Mouse (Mus musculus): ENCODE data around the gene Tmbim1. TPM values are rescaled to one million over a fixed set of nuclear protein-coding genes. Genes with fewer than 3 reads are reported as not detected.
"Not testable (repeated sequence)": the region's sequence is repeated elsewhere in the genome, so short reads cannot be mapped to it uniquely, and the experiment has no call there.

Tmbim1 gene
- total and polyA plus RNA-seq, 3 experiments = 18.7 to 110 (median 19.7) TPM

GRCm38 (mm10) chr1:74286869-74287607 is 18.4 kb downstream of the Tmbim1 start:
- H3K9me3 ChIP-seq (replicated peaks); ATAC-seq (ENCODE audit: extremely low read depth, insufficient number of reproducible peaks, low FRiP score, poor library complexity, severe bottlenecking); DNase-seq (ENCODE audit: low spot score); H3K27me3 ChIP-seq (ENCODE audit: insufficient read depth, low read length); H3K4me3 ChIP-seq (ENCODE audit: low read depth, low read length): not testable (repeated sequence)
- peak; percentile 34; the same call in 1 of the 2 replicates for TF ChIP-seq CTCF (IDR thresholded peaks at IDR 0.05; ENCODE audit: low read depth, low read length)
- Histone ChIP-seq H3K36me3 (replicated peaks) (peaks cover 70% of the 10 kb centered on the region), H3K4me1 (ENCODE audit: insufficient read depth, low read depth, low read length) (peaks cover 57% of the 10 kb centered on the region)

- no peak for ATAC-seq (ENCODE audit: extremely low read depth, insufficient number of reproducible peaks, low FRiP score, poor library complexity, severe bottlenecking)
- H3K36me3 ChIP-seq (replicated peaks) = peaks cover 70% of the 10 kb centered on the region
- peaks cover 66% of the 10 kb centered on the region for H3K4me1 ChIP-seq (ENCODE audit: insufficient read depth, low read depth, low read length)
- H3K9me3 ChIP-seq (replicated peaks) = no peaks in the 10 kb centered on the region
- no peaks in the 10 kb centered on the region for H3K27me3 ChIP-seq (ENCODE audit: insufficient read depth, low read length)
- DNase-seq (ENCODE audit: low spot score) = peak; percentile 21
- H3K4me3 ChIP-seq (ENCODE audit: low read depth, low read length) = peak overlapping the region; percentile 79
- TF ChIP-seq CTCF (IDR thresholded peaks at IDR 0.05; ENCODE audit: low read depth, low read length) = no peak
Measured at GRCm38 (mm10) chr1:74285212-74286010, 20.0 kb downstream of the Tmbim1 start.

- Histone ChIP-seq H3K36me3 (replicated peaks) (peaks cover 70% of the 10 kb centered on the region), H3K4me1 (ENCODE audit: insufficient read depth, low read depth, low read length) (peaks cover 69% of the 10 kb centered on the region), H3K4me3 (ENCODE audit: low read depth, low read length) (peak within 1 kb of the TSS; percentile 79), H3K9me3 (replicated peaks) (no peaks in the 10 kb centered on the region), H3K27me3 (ENCODE audit: insufficient read depth, low read length) (no peaks in the 10 kb centered on the region)
- ATAC-seq (ENCODE audit: extremely low read depth, insufficient number of reproducible peaks, low FRiP score, poor library complexity, severe bottlenecking) (peak; percentile 94), DNase-seq (ENCODE audit: low spot score) (peak; percentile 99)
- TF ChIP-seq GATA1 (IDR thresholded peaks at IDR 0.05; ENCODE audit: borderline replicate concordance, low read length) (no peak), POLR2AphosphoS5 (IDR thresholded peaks at IDR 0.05; ENCODE audit: insufficient replicate concordance, low read depth, low read length) (no peak), TAL1 (conservative IDR thresholded peaks at IDR 0.05; ENCODE audit: low read depth, low read length) (no peak), CTCF (IDR thresholded peaks at IDR 0.05; ENCODE audit: low read depth, low read length) (no peak), GATA2 (IDR thresholded peaks at IDR 0.05; ENCODE audit: borderline replicate concordance, low read depth, low read length) (no peak)
Measured at GRCm38 (mm10) chr1:74284543-74285160, 20.8 kb downstream of the Tmbim1 start, which contains the start of the genes Aamp and Pnkd. Gene Aamp, minus strand, starts transcription at chr1:74284738. Gene Pnkd, plus strand, starts transcription at chr1:74284930.

GRCm38 (mm10) chr1:74283686-74284463 is 21.5 kb downstream of the Tmbim1 start:
- DNase-seq (ENCODE audit: low spot score) (peak; percentile 81), ATAC-seq (ENCODE audit: extremely low read depth, insufficient number of reproducible peaks, low FRiP score, poor library complexity, severe bottlenecking) (peak; percentile 23; the same call in 1 of the 2 replicates)
- H3K9me3 ChIP-seq (replicated peaks) = no peaks in the 10 kb centered on the region
- peaks cover 3% of the 10 kb centered on the region; the same call in 1 of the 2 replicates for H3K27me3 ChIP-seq (ENCODE audit: insufficient read depth, low read length)
- TF ChIP-seq CTCF (IDR thresholded peaks at IDR 0.05; ENCODE audit: low read depth, low read length) (no peak), GATA1 (IDR thresholded peaks at IDR 0.05; ENCODE audit: borderline replicate concordance, low read length) (no peak), TAL1 (conservative IDR thresholded peaks at IDR 0.05; ENCODE audit: low read depth, low read length) (no peak), GATA2 (IDR thresholded peaks at IDR 0.05; ENCODE audit: borderline replicate concordance, low read depth, low read length) (no peak), POLR2AphosphoS5 (IDR thresholded peaks at IDR 0.05; ENCODE audit: insufficient replicate concordance, low read depth, low read length) (no peak)
- H3K4me3 ChIP-seq (ENCODE audit: low read depth, low read length) = peak overlapping the region; percentile 79
- H3K36me3 ChIP-seq (replicated peaks) = peaks cover 70% of the 10 kb centered on the region
- H3K4me1 ChIP-seq (ENCODE audit: insufficient read depth, low read depth, low read length) = peaks cover 67% of the 10 kb centered on the region

- Histone ChIP-seq H3K4me1 (ENCODE audit: insufficient read depth, low read depth, low read length) (peaks cover 67% of the 10 kb centered on the region), H3K4me3 (ENCODE audit: low read depth, low read length) (no peak overlapping the region; the same call in 1 of the 2 replicates), H3K27me3 (ENCODE audit: insufficient read depth, low read length) (peaks cover 7% of the 10 kb centered on the region; the same call in 1 of the 2 replicates), H3K9me3 (replicated peaks) (no peaks in the 10 kb centered on the region), H3K36me3 (replicated peaks) (peaks cover 67% of the 10 kb centered on the region)
- no peak for DNase-seq (ENCODE audit: low spot score)
- no peak for ATAC-seq (ENCODE audit: extremely low read depth, insufficient number of reproducible peaks, low FRiP score, poor library complexity, severe bottlenecking)
- TF ChIP-seq GATA1 (IDR thresholded peaks at IDR 0.05; ENCODE audit: borderline replicate concordance, low read length) (no peak), CTCF (IDR thresholded peaks at IDR 0.05; ENCODE audit: low read depth, low read length) (no peak), GATA2 (IDR thresholded peaks at IDR 0.05; ENCODE audit: borderline replicate concordance, low read depth, low read length) (no peak), TAL1 (conservative IDR thresholded peaks at IDR 0.05; ENCODE audit: low read depth, low read length) (no peak), POLR2AphosphoS5 (IDR thresholded peaks at IDR 0.05; ENCODE audit: insufficient replicate concordance, low read depth, low read length) (no peak)
Measured at GRCm38 (mm10) chr1:74282896-74283625, 22.4 kb downstream of the Tmbim1 start.
